Mouse (Mus musculus) limb, embryonic 14.5 days (tissue): ENCODE measurements around the gene Pex13. TPM values are rescaled to one million over a fixed set of nuclear protein-coding genes. Genes with fewer than 3 reads are reported as not detected.
"Not testable (repeated sequence)": the region's sequence is repeated elsewhere in the genome, so short reads cannot be mapped to it uniquely, and the experiment has no call there.

Source experiments
- ATAC-seq: fragments of 200-750 bp; cut with Nextera tagmentation; 2 replicates; pipeline ENCODE4 v1.8.0; 2017; ENCODE audit warnings: low read depth, moderate number of reproducible peaks, moderate TSS enrichment; ENCODE audit not compliant: low FRiP score
- DNase-seq: peaks from one replicate; pipeline ENCODE4 v3.0.0-alpha.2; 2015; ENCODE audit warnings: low spot score
- H3K27ac ChIP-seq: fragments of 300-500 bp; sonication (generic); replicated peaks from 2 replicates; pipeline ENCODE4 v1.5.1; 2014; ENCODE audit warnings: low read depth, mild to moderate bottlenecking, low read length, moderate library complexity, mixed read lengths
- H3K27me3 ChIP-seq: fragments of 300-500 bp; sonication (generic); 2 replicates; pipeline ENCODE4 v1.6.1; 2014; ENCODE audit warnings: low read length, mixed read lengths; ENCODE audit not compliant: control insufficient read depth, insufficient read depth
- H3K36me3 ChIP-seq: fragments of 300-500 bp; sonication (generic); 2 replicates; pipeline ENCODE4 v1.6.1; 2014; ENCODE audit warnings: mild to moderate bottlenecking, low read length, moderate library complexity, mixed read lengths; ENCODE audit not compliant: control insufficient read depth, insufficient read depth
- H3K4me1 ChIP-seq: fragments of 300-500 bp; sonication (generic); 2 replicates; pipeline ENCODE4 v1.6.1; 2014; ENCODE audit warnings: antibody characterized with exemption, low read length, mixed read lengths; ENCODE audit not compliant: control insufficient read depth, insufficient read depth
- H3K4me2 ChIP-seq: fragments of 300-500 bp; sonication (generic); replicated peaks from 2 replicates; pipeline ENCODE4 v1.6.1; 2014; ENCODE audit warnings: low read depth, mild to moderate bottlenecking, low read length, moderate library complexity; ENCODE audit not compliant: severe bottlenecking
- H3K4me3 ChIP-seq: fragments of 300-500 bp; sonication (generic); replicated peaks from 2 replicates; pipeline ENCODE4 v1.5.1; 2014; ENCODE audit warnings: low read length
- H3K9ac ChIP-seq: fragments of 300-500 bp; sonication (generic); 2 replicates; pipeline ENCODE4 v1.6.1; 2014; ENCODE audit warnings: mild to moderate bottlenecking, low read depth, low read length, moderate library complexity; ENCODE audit not compliant: severe bottlenecking
- H3K9me3 ChIP-seq: fragments of 300-500 bp; sonication (generic); 2 replicates; pipeline ENCODE4 v1.6.1; 2016; ENCODE audit warnings: low read length; ENCODE audit not compliant: control insufficient read depth
- POLR2A ChIP-seq: fragments of 200-500 bp; IDR thresholded peaks from 2 replicates; pipeline ENCODE4 v1.8.0; 2012; ENCODE audit warnings: inconsistent platforms, mild to moderate bottlenecking, moderate library complexity, borderline replicate concordance; ENCODE audit not compliant: insufficient read depth, insufficient read length; ENCODE audit errors: extremely low read depth
- whole genome bisulfite sequencing: fragments of 180-500 bp; shearing (Covaris S2); extraction: QIAGEN DNeasy Blood & Tissue Kit; methylation state at CpG from one replicate; pipeline ENCODE4 v1.1.7; 2014; 5-methylcytosine and 5-hydroxymethylcytosine counted together
- polyA plus RNA-seq, 2 experiments: library from polyadenylated mRNA; depleted of rRNA in 1 of 2; stranded (reverse) in 1 of 2; unstranded in 1 of 2; fragments of >200 nt; fragmentation: Nextera tagmentation in 1 of 2; extraction: Ambion mirVana in 1 of 2; gene quantifications; 2 replicates each; pipeline versions ENCODE4 v1.2.1 to v1.2.3; 2012 to 2014

Gene Pex13
- polyA plus RNA-seq, 2 experiments = 15.2 to 36.3 TPM

GRCm38 (mm10) chr11:23618995-23619394, 46.8 kb downstream of the Pex13 start:
- Histone ChIP-seq H3K4me3 (no peak overlapping the region), H3K9ac (no peak overlapping the region), H3K36me3 (peaks cover 14% of the 10 kb centered on the region), H3K27ac (no peak overlapping the region), H3K27me3 (no peaks in the 10 kb centered on the region), H3K4me2 (no peak overlapping the region), H3K9me3 (no peaks in the 10 kb centered on the region), H3K4me1 (no peaks in the 10 kb centered on the region)
- DNase-seq = no peak
- ATAC-seq = no peak
- TF ChIP-seq POLR2A = no peak
- WGBS = 81% methylated on average over 5 of the region's 5 CpGs

DNA sequence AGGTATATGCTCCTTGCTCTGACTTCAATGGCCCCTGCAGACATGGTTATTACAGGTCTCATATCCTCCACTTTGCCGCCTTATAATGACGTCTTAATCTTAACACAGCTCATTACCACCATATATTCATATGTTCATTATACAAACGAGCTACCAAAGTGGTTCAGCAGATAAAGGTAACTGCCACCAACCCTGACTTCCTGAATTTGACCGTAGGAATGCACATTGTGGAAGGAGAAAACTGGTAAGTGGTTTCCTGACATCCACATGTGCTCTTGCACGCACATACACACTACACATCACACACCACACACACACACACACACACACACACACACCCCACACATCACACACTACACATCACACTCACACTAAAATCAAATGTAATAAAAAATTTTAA, 51.2 kb downstream of the Pex13 start:
- Histone ChIP-seq H3K27me3 (no peaks in the 10 kb centered on the region), H3K9me3 (no peaks in the 10 kb centered on the region), H3K4me2 (no peak overlapping the region), H3K4me1 (no peaks in the 10 kb centered on the region), H3K9ac (no peak overlapping the region), H3K27ac (no peak overlapping the region), H3K4me3 (no peak overlapping the region), H3K36me3 (peaks cover 15% of the 10 kb centered on the region)
- DNase-seq (no peak), ATAC-seq (no peak)
- TF ChIP-seq POLR2A = no peak
- WGBS = 70% methylated on average over 5 of the region's 5 CpGs

DNA sequence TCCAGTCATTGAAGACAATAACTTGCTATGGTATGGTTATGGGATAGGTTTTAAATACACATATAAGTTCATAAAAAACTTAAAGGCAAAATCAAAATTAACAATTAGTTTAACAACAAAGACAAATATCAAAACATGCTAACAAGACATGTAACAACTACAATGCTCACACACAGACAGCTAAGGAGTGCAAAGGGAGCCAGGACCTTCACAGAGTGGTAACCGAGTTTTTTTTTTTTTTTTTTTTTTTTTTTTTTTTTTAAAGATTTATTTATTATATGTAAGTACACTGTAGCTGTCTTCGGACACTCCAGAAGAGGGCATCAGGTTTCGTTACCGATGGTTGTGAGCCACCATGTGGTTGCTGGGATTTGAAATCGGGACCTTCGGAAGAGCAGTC, 58.5 kb downstream of the Pex13 start:
- H3K4me3 ChIP-seq = not testable (repeated sequence)
- WGBS = 94% methylated on average over 6 of the region's 6 CpGs

More for the DNA sequence above, 58.5 kb downstream of the Pex13 start:
- not testable (repeated sequence) for H3K9ac ChIP-seq, H3K9me3 ChIP-seq, ATAC-seq, H3K27ac ChIP-seq, DNase-seq, H3K27me3 ChIP-seq, H3K4me1 ChIP-seq, H3K4me2 ChIP-seq
- H3K36me3 ChIP-seq = peaks cover 30% of the 10 kb centered on the region

Other genes starting within 250 kb of the Pex13 start
- gene Ahsa2, start 167.9 kb downstream of the Pex13 start, polyA plus RNA-seq (2012; rRNA removed) = 52.1 and 73.2 TPM in 2 replicates
- gene Ahsa2, start 167.9 kb downstream of the Pex13 start, polyA plus RNA-seq (2014; fragmentation: Nextera tagmentation; extraction: Ambion mirVana) = 77.9 and 83.8 TPM in 2 replicates
- gene 1700093K21Rik, start 144.8 kb downstream of the Pex13 start, polyA plus RNA-seq (2012; rRNA removed) = 0.41 and 0.60 TPM in 2 replicates
- 0.26 TPM in 1 of 2 replicates, not detected in the other for gene 1700093K21Rik, start 144.8 kb downstream of the Pex13 start, polyA plus RNA-seq (2014; fragmentation: Nextera tagmentation; extraction: Ambion mirVana)
- 8.6 and 10.6 TPM in 2 replicates for gene 0610010F05Rik, start 32.3 kb downstream of the Pex13 start, polyA plus RNA-seq (2012; rRNA removed)
- gene 0610010F05Rik, start 32.3 kb downstream of the Pex13 start, polyA plus RNA-seq (2014; fragmentation: Nextera tagmentation; extraction: Ambion mirVana) = 22.1 and 22.4 TPM in 2 replicates
- gene Pus10, start 285 bp downstream of the Pex13 start, polyA plus RNA-seq (2012; rRNA removed) = 12.2 and 14.4 TPM in 2 replicates
- 23.5 and 23.8 TPM in 2 replicates for gene Pus10, start 285 bp downstream of the Pex13 start, polyA plus RNA-seq (2014; fragmentation: Nextera tagmentation; extraction: Ambion mirVana)
- gene Rel, start 105.0 kb upstream of the Pex13 start, polyA plus RNA-seq (2012; rRNA removed) = 2.1 and 2.5 TPM in 2 replicates
- 1.7 and 1.8 TPM in 2 replicates for gene Rel, start 105.0 kb upstream of the Pex13 start, polyA plus RNA-seq (2014; fragmentation: Nextera tagmentation; extraction: Ambion mirVana)
- 10.0 and 12.3 TPM in 2 replicates for gene Papolg, start 229.3 kb upstream of the Pex13 start, polyA plus RNA-seq (2012; rRNA removed)
- gene Papolg, start 229.3 kb upstream of the Pex13 start, polyA plus RNA-seq (2014; fragmentation: Nextera tagmentation; extraction: Ambion mirVana) = 14.2 and 17.1 TPM in 2 replicates